Mouse (Mus musculus) urinary bladder, adult 2 months (tissue): ENCODE measurements around the gene F2rl1. TPM values are rescaled to one million over a fixed set of nuclear protein-coding genes. Genes with fewer than 3 reads are reported as not detected.
"Not testable (repeated sequence)": the region's sequence is repeated elsewhere in the genome, so short reads cannot be mapped to it uniquely, and the experiment has no call there.

Experiments used
- DNase-seq: peaks from one replicate; pipeline ENCODE4 v3.0.0; 2022; ENCODE audit warnings: low spot score
- polyA plus RNA-seq: library from polyadenylated mRNA; depleted of rRNA; stranded (reverse); fragments of >200 nt; gene quantifications from 2 replicates; pipeline ENCODE4 v1.2.3, GENCODE M21; 2012

The F2rl1 gene
- polyA plus RNA-seq, 1 experiment = 8.2 TPM

GRCm38 (mm10) chr13:95533640-95534039, 8.6 kb upstream of the F2rl1 start:
- no peak for DNase-seq

- not testable (repeated sequence) for DNase-seq
Measured at GRCm38 (mm10) chr13:95533121-95533520, 8.1 kb upstream of the F2rl1 start.

- no peak for DNase-seq
Measured at GRCm38 (mm10) chr13:95531273-95532045, 6.4 kb upstream of the F2rl1 start.

GRCm38 (mm10) chr13:95529246-95529645, 4.2 kb upstream of the F2rl1 start:
- DNase-seq = no peak

- DNase-seq = no peak
Measured at GRCm38 (mm10) chr13:95524424-95524673, 678 bp downstream of the F2rl1 start.

GRCm38 (mm10) chr13:95523659-95524423, 1.2 kb downstream of the F2rl1 start:
- peak; percentile 36 for DNase-seq

GRCm38 (mm10) chr13:95522176-95522575, 2.9 kb downstream of the F2rl1 start:
- DNase-seq = no peak

- DNase-seq = no peak
Measured at GRCm38 (mm10) chr13:95521029-95521428, 4.0 kb downstream of the F2rl1 start.

GRCm38 (mm10) chr13:95514756-95515155, 10.3 kb downstream of the F2rl1 start:
- no peak for DNase-seq

- no peak for DNase-seq
Measured at GRCm38 (mm10) chr13:95510054-95510453, 15.0 kb downstream of the F2rl1 start.

GRCm38 (mm10) chr13:95503279-95503917, 21.6 kb downstream of the F2rl1 start:
- no peak for DNase-seq

GRCm38 (mm10) chr13:95496601-95497000, 28.4 kb downstream of the F2rl1 start:
- no peak for DNase-seq

GRCm38 (mm10) chr13:95494812-95495211, 30.2 kb downstream of the F2rl1 start:
- no peak for DNase-seq

GRCm38 (mm10) chr13:95493296-95493695, 31.7 kb downstream of the F2rl1 start:
- DNase-seq = no peak

- DNase-seq = no peak
Measured at GRCm38 (mm10) chr13:95491327-95491726, 33.7 kb downstream of the F2rl1 start.

GRCm38 (mm10) chr13:95484664-95485063, 40.4 kb downstream of the F2rl1 start:
- no peak for DNase-seq

- DNase-seq = peak; percentile 50
Measured at GRCm38 (mm10) chr13:95481428-95481827, 43.6 kb downstream of the F2rl1 start.

GRCm38 (mm10) chr13:95478671-95479413, 46.2 kb downstream of the F2rl1 start, which contains the start of gene S100z:
S100z (minus strand) TSS chr13:95478721.
- no peak for DNase-seq

GRCm38 (mm10) chr13:95477173-95477572, 47.9 kb downstream of the F2rl1 start:
- no peak for DNase-seq

GRCm38 (mm10) chr13:95475124-95475523, 49.9 kb downstream of the F2rl1 start:
- DNase-seq = no peak

GRCm38 (mm10) chr13:95474294-95474693, 50.7 kb downstream of the F2rl1 start:
- no peak for DNase-seq

- DNase-seq = no peak
Measured at GRCm38 (mm10) chr13:95470970-95471369, 54.1 kb downstream of the F2rl1 start.
